Mouse (Mus musculus) lung, postnatal 0 days (tissue): ENCODE measurements around the gene Tepsin. TPM values are rescaled to one million over a fixed set of nuclear protein-coding genes. Genes with fewer than 3 reads are reported as not detected.
A peak's percentile ranks its signal among the peaks of the same experiment; 100 is the strongest.

Source experiments
- ATAC-seq: fragments of 200-750 bp; cut with Nextera tagmentation; 2 replicates; pipeline ENCODE4 v1.8.0; 2017; ENCODE audit warnings: moderate library complexity
- DNase-seq: peaks from one replicate; pipeline ENCODE4 v3.0.0-alpha.2; 2016; ENCODE audit warnings: low spot score
- H3K27ac ChIP-seq: fragments of 300-500 bp; sonication (generic); 2 replicates; pipeline ENCODE4 v1.5.1; 2014; ENCODE audit warnings: antibody characterized with exemption, mild to moderate bottlenecking, low read length, mixed read lengths
- H3K27me3 ChIP-seq: fragments of 300-500 bp; sonication (generic); replicated peaks from 2 replicates; pipeline ENCODE4 v1.6.1; 2014; ENCODE audit warnings: low read length, mixed read lengths; ENCODE audit not compliant: insufficient read depth
- H3K36me3 ChIP-seq: fragments of 300-500 bp; sonication (generic); 2 replicates; pipeline ENCODE4 v1.6.1; 2014; ENCODE audit warnings: low read length, mixed read lengths; ENCODE audit not compliant: insufficient read depth
- H3K4me1 ChIP-seq: fragments of 300-500 bp; sonication (generic); 2 replicates; pipeline ENCODE4 v1.6.1; 2014; ENCODE audit warnings: antibody characterized with exemption, low read depth, low read length, mixed read lengths; ENCODE audit not compliant: insufficient read depth
- H3K4me2 ChIP-seq: fragments of 300-500 bp; sonication (generic); replicated peaks from 2 replicates; pipeline ENCODE4 v1.6.1; 2014; ENCODE audit warnings: low read depth, mild to moderate bottlenecking, low read length, moderate library complexity, mixed read lengths
- H3K4me3 ChIP-seq: fragments of 300-500 bp; sonication (generic); 2 replicates; pipeline ENCODE4 v1.5.1; 2014; ENCODE audit warnings: low read depth, low read length
- H3K9ac ChIP-seq: fragments of 300-500 bp; sonication (generic); replicated peaks from 2 replicates; pipeline ENCODE4 v1.6.1; 2014; ENCODE audit warnings: low read depth, mild to moderate bottlenecking
- H3K9me3 ChIP-seq: fragments of 300-500 bp; sonication (generic); 2 replicates; pipeline ENCODE4 v1.6.1; 2016; ENCODE audit warnings: low read length, mixed read lengths
- CTCF ChIP-seq: IDR thresholded peaks from 2 replicates; pipeline ENCODE4 v1.5.1; 2016; ENCODE audit warnings: antibody characterized with exemption, mild to moderate bottlenecking
- EP300 ChIP-seq: IDR thresholded peaks from 2 replicates; pipeline ENCODE4 v1.6.1; 2016; ENCODE audit warnings: antibody characterized with exemption, mild to moderate bottlenecking, control low read depth
- WGBS: fragments of 180-500 bp; shearing (Covaris S2); extraction: QIAGEN DNeasy Blood & Tissue Kit; methylation state at CpG from one replicate; pipeline ENCODE4 v1.1.7; 2014; 5-methylcytosine and 5-hydroxymethylcytosine counted together
- microRNA-seq: library from miRNA; unstranded; fragments of <30 nt; microRNA quantifications from one replicate; pipeline ENCODE4, GENCODE M21; 2016
- polyA plus RNA-seq: library from polyadenylated mRNA; unstranded; fragments of >200 nt; fragmentation: Nextera tagmentation; extraction: Ambion mirVana; gene quantifications from 2 replicates; pipeline ENCODE4 v1.2.1, GENCODE M21; 2015

The Tepsin gene
- polyA plus RNA-seq, 1 experiment from 2014 or later = 8.2 TPM

DNA sequence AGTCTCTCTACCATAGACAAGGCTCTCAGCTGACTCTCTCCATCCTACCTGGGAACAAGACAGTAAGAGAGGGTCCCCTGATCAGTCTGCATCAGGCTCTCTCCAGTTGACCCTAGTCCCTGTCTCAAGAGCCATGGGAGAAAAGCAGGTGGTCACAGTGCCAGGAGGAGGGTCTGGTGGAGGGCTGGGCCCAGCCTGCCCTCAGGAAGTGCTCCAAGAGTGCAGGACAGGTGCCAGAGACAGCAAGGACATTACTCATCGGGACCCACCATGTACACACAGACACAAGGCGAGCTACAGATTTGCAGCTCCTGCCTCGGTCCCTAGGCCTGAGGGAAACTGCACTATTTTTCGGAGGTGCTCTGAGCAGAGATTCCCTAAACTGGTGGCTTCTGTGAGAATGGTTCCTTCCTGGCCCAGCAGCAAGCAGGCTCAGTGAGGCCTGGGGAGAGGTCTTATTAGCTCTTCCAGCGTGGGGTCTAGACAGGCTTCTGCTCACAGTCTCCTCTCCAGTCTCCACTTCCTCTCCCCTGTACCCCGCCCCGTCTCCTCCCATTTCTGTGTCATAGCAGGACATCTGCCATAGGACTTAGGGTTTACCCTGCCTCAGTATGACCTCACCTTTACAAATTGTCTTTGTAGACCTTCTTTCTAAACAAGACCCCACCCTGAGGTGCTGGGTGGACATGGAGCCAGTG is 56.2 kb downstream of the Tepsin start:
- H3K9me3 ChIP-seq = no peaks in the 10 kb centered on the region
- H3K4me1 ChIP-seq = peaks cover 8% of the 10 kb centered on the region; the same call in 1 of the 2 replicates
- WGBS = 50% methylated on average over 7 of the region's 7 CpGs
- H3K9ac ChIP-seq = no peak overlapping the region; the same call in 1 of the 2 replicates
- peak overlapping the region; percentile 91 for H3K27ac ChIP-seq
- no peak overlapping the region for H3K4me2 ChIP-seq
- H3K27me3 ChIP-seq = peaks cover 13% of the 10 kb centered on the region; the same call in 1 of the 2 replicates
- no peaks in the 10 kb centered on the region for H3K36me3 ChIP-seq
- TF ChIP-seq EP300 (no peak), CTCF (no peak)
- H3K4me3 ChIP-seq = no peak overlapping the region
- ATAC-seq (peak; percentile 22; the same call in 1 of the 2 replicates), DNase-seq (peak; percentile 61)

DNA sequence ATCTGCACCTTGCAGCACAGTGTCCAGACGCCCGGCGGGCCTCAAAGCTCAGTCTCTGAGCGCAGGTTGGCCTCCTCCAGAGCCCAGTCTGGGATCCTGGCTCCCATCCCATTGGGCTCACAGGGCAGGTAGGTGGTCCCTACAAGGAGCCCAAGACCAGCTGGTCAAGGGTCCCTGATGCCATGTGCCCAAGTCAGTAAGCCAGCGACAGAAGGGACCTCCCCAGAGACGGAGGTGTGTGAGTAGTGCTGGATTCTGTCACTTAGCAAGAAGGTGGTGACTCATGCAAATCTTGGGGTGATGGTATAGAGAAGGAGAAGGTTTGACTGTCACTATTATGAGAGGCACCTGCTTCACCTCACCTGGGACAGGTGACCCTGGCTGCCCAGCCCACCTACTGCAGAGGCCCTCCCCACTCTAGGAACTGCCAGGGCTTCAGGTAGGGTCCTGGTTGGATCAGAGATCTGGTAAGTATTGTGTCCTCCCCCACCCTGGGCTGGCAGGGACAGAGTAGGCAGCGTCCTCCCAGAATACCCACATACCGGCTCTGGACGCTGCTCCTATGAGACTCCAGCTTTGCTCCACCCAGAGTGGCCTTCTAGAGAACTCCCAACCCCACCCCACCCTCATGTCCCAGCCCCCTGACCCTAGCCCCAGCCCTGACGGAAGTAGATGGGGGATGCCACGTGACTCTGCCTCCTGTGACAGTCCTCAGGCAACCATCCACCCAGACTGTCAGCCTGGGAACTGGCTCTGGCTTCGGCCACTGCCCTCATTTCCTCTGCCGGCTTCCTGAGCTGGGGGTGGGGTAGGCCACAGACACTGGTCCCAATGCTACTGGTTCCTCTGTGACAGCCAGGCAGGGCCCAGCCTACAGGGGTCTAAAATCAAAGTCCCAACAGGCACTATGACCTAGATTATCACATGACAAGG is 57.1 kb downstream of the Tepsin start:
- Histone ChIP-seq H3K4me3 (0 out of 2 replicates have a peak overlapping the region, but pooled peaks have one; percentile 12), H3K27ac (peak overlapping the region; percentile 91), H3K36me3 (no peaks in the 10 kb centered on the region), H3K9ac (no peak overlapping the region; the same call in 1 of the 2 replicates), H3K9me3 (no peaks in the 10 kb centered on the region), H3K27me3 (peaks cover 7% of the 10 kb centered on the region; the same call in 1 of the 2 replicates), H3K4me2 (peak overlapping the region; percentile 17), H3K4me1 (peaks cover 5% of the 10 kb centered on the region; the same call in 1 of the 2 replicates)
- peak; percentile 92 for ATAC-seq
- peak; percentile 90 for DNase-seq
- WGBS = 49% methylated on average over 13 of the region's 13 CpGs
- TF ChIP-seq CTCF = no peak
- peak; percentile 79 for TF ChIP-seq EP300

Small RNA genes lying within 50 kb of the gene (microRNA-seq; reads per million reads assigned to microRNA genes)
- gene Gm25948 = not detected

Other genes starting within 250 kb of the Tepsin start
- 83.6 and 89.9 TPM in 2 replicates for gene Chmp6, start 185.3 kb downstream of the Tepsin start, polyA plus RNA-seq
- 42.9 and 52.6 TPM in 2 replicates for gene Baiap2, start 156.0 kb downstream of the Tepsin start, polyA plus RNA-seq
- 1.4 and 1.7 TPM in 2 replicates for gene Aatk, start 51.6 kb downstream of the Tepsin start, polyA plus RNA-seq
- gene Cep131, start 11.9 kb downstream of the Tepsin start, polyA plus RNA-seq = 7.6 and 9.6 TPM in 2 replicates
- gene Ndufaf8, start 197 bp upstream of the Tepsin start, polyA plus RNA-seq = 69.6 and 76.9 TPM in 2 replicates
- 66.6 and 69.4 TPM in 2 replicates for gene Slc38a10, start 52.6 kb upstream of the Tepsin start, polyA plus RNA-seq
- gene Bahcc1, start 134.2 kb upstream of the Tepsin start, polyA plus RNA-seq = 5.9 and 6.6 TPM in 2 replicates
- 1,989 and 2,317 TPM in 2 replicates for gene Actg1, start 249.8 kb upstream of the Tepsin start, polyA plus RNA-seq